Mouse (Mus musculus) lung, adult 2 months (tissue): ENCODE results near the gene Sall1.

Experiments used
- CTCF ChIP-seq: fragments of 200-500 bp; IDR thresholded peaks from 2 replicates; pipeline ENCODE4 v1.5.1; 2011; ENCODE audit warnings: mild to moderate bottlenecking, low read length, control low read depth; ENCODE audit not compliant: insufficient read depth
- POLR2A ChIP-seq: fragments of 200-500 bp; IDR thresholded peaks from 2 replicates; pipeline ENCODE4 v1.6.1; 2011; ENCODE audit warnings: low read depth, mild to moderate bottlenecking, control low read depth, low read length, borderline replicate concordance; ENCODE audit errors: extremely low read depth

- TF ChIP-seq CTCF (no peak), POLR2A (no peak)
Measured at GRCm38 (mm10) chr8:89089916-89090315, 46.0 kb upstream of the Sall1 start.
